Mouse (Mus musculus) kidney, adult 2 months (tissue): ENCODE measurements around the gene Prss43. TPM values are rescaled to one million over a fixed set of nuclear protein-coding genes. Genes with fewer than 3 reads are reported as not detected.
"Not testable (repeated sequence)": the region's sequence is repeated elsewhere in the genome, so short reads cannot be mapped to it uniquely, and the experiment has no call there.

ENCODE experiments used
- DNase-seq: peaks from one replicate; pipeline ENCODE4 v3.0.0; 2021
- H3K27ac ChIP-seq: fragments of 200-500 bp; 2 replicates; pipeline ENCODE4 v1.5.1; 2012; ENCODE audit warnings: low read depth, low read length, control low read depth, inconsistent platforms; ENCODE audit not compliant: insufficient read depth
- H3K27me3 ChIP-seq: fragments of 200-500 bp; replicated peaks from 2 replicates; pipeline ENCODE4 v1.6.1; 2012; ENCODE audit warnings: mild to moderate bottlenecking, moderate library complexity, low read length, inconsistent platforms; ENCODE audit not compliant: control insufficient read depth, insufficient read depth
- H3K36me3 ChIP-seq: fragments of 200-500 bp; 2 replicates; pipeline ENCODE4 v1.6.1; 2012; ENCODE audit warnings: mild to moderate bottlenecking, moderate library complexity, low read length, inconsistent platforms; ENCODE audit not compliant: control insufficient read depth, insufficient read depth
- H3K4me1 ChIP-seq: fragments of 200-500 bp; 2 replicates; pipeline ENCODE4 v1.6.1; 2011; ENCODE audit warnings: low read length; ENCODE audit not compliant: control insufficient read depth, insufficient read depth
- H3K4me3 ChIP-seq: fragments of 200-500 bp; 2 replicates; pipeline ENCODE4 v1.5.1; 2011; ENCODE audit warnings: mild to moderate bottlenecking, low read depth, low read length, control low read depth; ENCODE audit not compliant: insufficient read depth
- CTCF ChIP-seq: fragments of 200-500 bp; conservative IDR thresholded peaks from 2 replicates; pipeline ENCODE4 v1.5.1; 2011; ENCODE audit warnings: low read depth, mild to moderate bottlenecking, control low read depth, low read length, moderate library complexity, mixed read lengths; ENCODE audit not compliant: insufficient read depth, insufficient read length
- POLR2A ChIP-seq: fragments of 200-500 bp; IDR thresholded peaks from one replicate; pipeline ENCODE4 v1.6.1; 2011; ENCODE audit warnings: low read depth, low read length, control low read depth
- WGBS: fragments of 180-500 bp; shearing (Covaris S2); methylation state at CpG from one replicate; pipeline ENCODE4 v1.1.7; 2018; 5-methylcytosine and 5-hydroxymethylcytosine counted together
- polyA plus RNA-seq: library from polyadenylated mRNA; depleted of rRNA; stranded (reverse); fragments of >200 nt; gene quantifications from 2 replicates; pipeline ENCODE4 v1.2.3, GENCODE M21; 2012

Prss43 gene
- polyA plus RNA-seq, 1 experiment = not detected

GRCm38 (mm10) chr9:110813789-110814188 lies 12.7 kb upstream of the Prss43 start, which contains the start of gene Prss44:
TSS of gene Prss44 (plus strand) at chr9:110813994.
- DNase-seq = no peak
- Histone ChIP-seq H3K27me3 (no peaks in the 10 kb centered on the region), H3K27ac (no peak within 1 kb of the TSS), H3K36me3 (no peaks in the 10 kb centered on the region), H3K4me1 (no peaks in the 10 kb centered on the region), H3K4me3 (no peak within 1 kb of the TSS)
- TF ChIP-seq POLR2A (no peak), CTCF (no peak)
- 62% methylated on average over 18 of the region's 18 CpGs for WGBS

- H3K4me3 ChIP-seq, H3K27me3 ChIP-seq, H3K27ac ChIP-seq, H3K36me3 ChIP-seq, DNase-seq, H3K4me1 ChIP-seq: not testable (repeated sequence)
Observed at GRCm38 (mm10) chr9:110820546-110820945, 5.9 kb upstream of the Prss43 start.

GRCm38 (mm10) chr9:110821436-110821835 lies 5.1 kb upstream of the Prss43 start:
- H3K27me3 ChIP-seq = no peaks in the 10 kb centered on the region
- 68% methylated on average over 7 of the region's 7 CpGs for WGBS
- peak; percentile 76 for DNase-seq

GRCm38 (mm10) chr9:110825426-110825825 lies 1.1 kb upstream of the Prss43 start:
- no peak overlapping the region for H3K27ac ChIP-seq
- TF ChIP-seq POLR2A = no peak
- TF ChIP-seq CTCF = no peak
- no peak for DNase-seq
- H3K4me1 ChIP-seq = no peaks in the 10 kb centered on the region
- 76% methylated on average over 4 of the region's 4 CpGs for WGBS
- H3K4me3 ChIP-seq = no peak overlapping the region
- no peaks in the 10 kb centered on the region for H3K27me3 ChIP-seq
- H3K36me3 ChIP-seq = no peaks in the 10 kb centered on the region

More at GRCm38 (mm10) chr9:110821436-110821835, 5.1 kb upstream of the Prss43 start:
- no peak for TF ChIP-seq CTCF
- TF ChIP-seq POLR2A = no peak
- Histone ChIP-seq H3K4me1 (no peaks in the 10 kb centered on the region), H3K4me3 (no peak overlapping the region), H3K36me3 (no peaks in the 10 kb centered on the region), H3K27ac (no peak overlapping the region)

GRCm38 (mm10) chr9:110825832-110826231 lies 658 bp upstream of the Prss43 start:
- Histone ChIP-seq H3K27ac (no peak overlapping the region), H3K4me1 (no peaks in the 10 kb centered on the region), H3K4me3 (no peak overlapping the region), H3K36me3 (no peaks in the 10 kb centered on the region), H3K27me3 (no peaks in the 10 kb centered on the region)
- WGBS = 69% methylated on average over 7 of the region's 7 CpGs
- no peak for DNase-seq
- TF ChIP-seq CTCF = no peak
- TF ChIP-seq POLR2A = no peak

GRCm38 (mm10) chr9:110833021-110833420 lies 6.5 kb downstream of the Prss43 start:
- DNase-seq = no peak
- H3K4me3 ChIP-seq = no peak overlapping the region
- H3K36me3 ChIP-seq = no peaks in the 10 kb centered on the region
- no peak overlapping the region for H3K27ac ChIP-seq
- H3K4me1 ChIP-seq = no peaks in the 10 kb centered on the region
- 84% methylated on average over 5 of the region's 5 CpGs for WGBS
- TF ChIP-seq POLR2A (no peak), CTCF (no peak)
- H3K27me3 ChIP-seq = no peaks in the 10 kb centered on the region

- Histone ChIP-seq H3K4me1 (no peaks in the 10 kb centered on the region), H3K27me3 (no peaks in the 10 kb centered on the region), H3K4me3 (no peak within 1 kb of the TSS), H3K27ac (no peak within 1 kb of the TSS), H3K36me3 (no peaks in the 10 kb centered on the region)
- DNase-seq = no peak
- WGBS = 88% methylated on average over 19 of the region's 19 CpGs
- TF ChIP-seq POLR2A (no peak), CTCF (no peak)
Observed at GRCm38 (mm10) chr9:110834411-110834810, 7.9 kb downstream of the Prss43 start, which contains the start of gene Prss45. TSS of gene Prss45 (plus strand) at chr9:110834588.

- no peaks in the 10 kb centered on the region for H3K27me3 ChIP-seq
- no peaks in the 10 kb centered on the region for H3K4me1 ChIP-seq
- TF ChIP-seq CTCF = no peak
- no peak for TF ChIP-seq POLR2A
- H3K27ac ChIP-seq = no peak overlapping the region
- no peaks in the 10 kb centered on the region for H3K36me3 ChIP-seq
- H3K4me3 ChIP-seq = no peak overlapping the region
- DNase-seq = no peak
- 41% methylated on average over 10 of the region's 10 CpGs for WGBS
Observed at GRCm38 (mm10) chr9:110834961-110835360, 8.5 kb downstream of the Prss43 start.
